Mouse (Mus musculus): ENCODE measurements around the gene Slc44a2.
"Not testable (repeated sequence)": the region's sequence is repeated elsewhere in the genome, so short reads cannot be mapped to it uniquely, and the experiment has no call there.

The Slc44a2 gene

GRCm38 (mm10) chr9:21305065-21305464 lies 15.4 kb upstream of the Slc44a2 start:
- DNase-seq (ENCODE audit: low spot score), result no peak

- DNase-seq (ENCODE audit: low spot score), result no peak
Measured at GRCm38 (mm10) chr9:21309150-21309741, 11.3 kb upstream of the Slc44a2 start.

- DNase-seq (ENCODE audit: low spot score), result no peak
Measured at GRCm38 (mm10) chr9:21311695-21312094, 8.8 kb upstream of the Slc44a2 start.

GRCm38 (mm10) chr9:21312134-21312533 lies 8.4 kb upstream of the Slc44a2 start, which contains the start of gene Ap1m2:
Gene Ap1m2 (minus strand): TSS chr9:21312337.
- DNase-seq (ENCODE audit: low spot score), result no peak

- peak; percentile 61 for DNase-seq (ENCODE audit: low spot score)
Measured at GRCm38 (mm10) chr9:21313394-21313793, 7.1 kb upstream of the Slc44a2 start.

- no peak for DNase-seq (ENCODE audit: low spot score)
Measured at GRCm38 (mm10) chr9:21314367-21315140, 5.9 kb upstream of the Slc44a2 start.

- DNase-seq (ENCODE audit: low spot score), result no peak
Measured at GRCm38 (mm10) chr9:21315421-21315820, 5.1 kb upstream of the Slc44a2 start.

- no peak for DNase-seq (ENCODE audit: low spot score)
Measured at GRCm38 (mm10) chr9:21316696-21317095, 3.8 kb upstream of the Slc44a2 start.

- no peak for DNase-seq (ENCODE audit: low spot score)
Measured at GRCm38 (mm10) chr9:21318792-21319191, 1.7 kb upstream of the Slc44a2 start.

GRCm38 (mm10) chr9:21319503-21319902 lies 995 bp upstream of the Slc44a2 start:
- DNase-seq (ENCODE audit: low spot score), result no peak

GRCm38 (mm10) chr9:21320280-21320618 lies 249 bp upstream of the Slc44a2 start:
- no peak for DNase-seq (ENCODE audit: low spot score)

GRCm38 (mm10) chr9:21321513-21321835 lies 976 bp downstream of the Slc44a2 start:
- DNase-seq (ENCODE audit: low spot score), result peak; percentile 26

GRCm38 (mm10) chr9:21322211-21322916 lies 1.9 kb downstream of the Slc44a2 start:
- DNase-seq (ENCODE audit: low spot score), result no peak

- DNase-seq (ENCODE audit: low spot score), result not testable (repeated sequence)
Measured at GRCm38 (mm10) chr9:21322917-21323297, 2.4 kb downstream of the Slc44a2 start.

GRCm38 (mm10) chr9:21324269-21324668 lies 3.8 kb downstream of the Slc44a2 start:
- no peak for DNase-seq (ENCODE audit: low spot score)

- DNase-seq (ENCODE audit: low spot score), result no peak
Measured at GRCm38 (mm10) chr9:21327569-21327968, 7.1 kb downstream of the Slc44a2 start.

GRCm38 (mm10) chr9:21328041-21328440 lies 7.5 kb downstream of the Slc44a2 start:
- DNase-seq (ENCODE audit: low spot score), result no peak

- DNase-seq (ENCODE audit: low spot score), result no peak
Measured at GRCm38 (mm10) chr9:21329041-21329440, 8.5 kb downstream of the Slc44a2 start.

GRCm38 (mm10) chr9:21329699-21330289 lies 9.3 kb downstream of the Slc44a2 start:
- no peak for DNase-seq (ENCODE audit: low spot score)

- no peak for DNase-seq (ENCODE audit: low spot score)
Measured at GRCm38 (mm10) chr9:21331365-21332140, 11.1 kb downstream of the Slc44a2 start.

- no peak for DNase-seq (ENCODE audit: low spot score)
Measured at GRCm38 (mm10) chr9:21332161-21333061, 11.9 kb downstream of the Slc44a2 start.

Data from left cerebral cortex, adult 11 months (tissue).